Mouse (Mus musculus) liver, adult 2 months (tissue): ENCODE measurements around the gene Adcy2. TPM values are rescaled to one million over a fixed set of nuclear protein-coding genes. Genes with fewer than 3 reads are reported as not detected.

ENCODE experiments used
- DNase-seq: peaks from one replicate; pipeline ENCODE4 v3.0.0-alpha.2; 2011; ENCODE audit warnings: low read depth, low spot score; ENCODE audit errors: extremely low read depth
- H3K27ac ChIP-seq: fragments of 200-500 bp; replicated peaks from 2 replicates; pipeline ENCODE4 v1.5.1; 2012; ENCODE audit warnings: low read depth, mild to moderate bottlenecking, control low read depth, inconsistent platforms, low read length; ENCODE audit not compliant: insufficient read depth
- H3K27me3 ChIP-seq: fragments of 200-500 bp; 2 replicates; pipeline ENCODE4 v1.6.1; 2012; ENCODE audit warnings: mild to moderate bottlenecking, moderate library complexity, low read length, inconsistent platforms; ENCODE audit not compliant: control insufficient read depth, insufficient read depth
- H3K36me3 ChIP-seq: fragments of 200-500 bp; 2 replicates; pipeline ENCODE4 v1.6.1; 2012; ENCODE audit warnings: low read length, inconsistent platforms; ENCODE audit not compliant: control insufficient read depth, insufficient read depth
- H3K4me1 ChIP-seq: fragments of 200-500 bp; 2 replicates; pipeline ENCODE4 v1.6.1; 2011; ENCODE audit warnings: low read length; ENCODE audit not compliant: control insufficient read depth, insufficient read depth
- H3K4me3 ChIP-seq: fragments of 200-500 bp; 2 replicates; pipeline ENCODE4 v1.5.1; 2011; ENCODE audit warnings: low read depth, mild to moderate bottlenecking, control low read depth, low read length, moderate library complexity; ENCODE audit not compliant: insufficient read depth
- H3K79me2 ChIP-seq: fragments of 200-500 bp; 2 replicates; pipeline ENCODE4 v1.6.1; 2012; ENCODE audit warnings: inconsistent platforms, mild to moderate bottlenecking, low read length, moderate library complexity; ENCODE audit not compliant: control insufficient read depth, insufficient read depth
- H3K9ac ChIP-seq: fragments of 200-500 bp; 2 replicates; pipeline ENCODE4 v1.6.1; 2012; ENCODE audit warnings: low read depth, mild to moderate bottlenecking, control low read depth, inconsistent platforms, low read length
- CTCF ChIP-seq: fragments of 200-500 bp; IDR thresholded peaks from 2 replicates; pipeline ENCODE4 v1.5.1; 2011; ENCODE audit warnings: low read depth, low read length, control low read depth
- POLR2A ChIP-seq: fragments of 200-500 bp; IDR thresholded peaks from 2 replicates; pipeline ENCODE4 v1.6.1; 2011; ENCODE audit warnings: low read length, control low read depth; ENCODE audit not compliant: insufficient read depth; ENCODE audit errors: extremely low read depth
- WGBS: fragments of 180-500 bp; shearing (Covaris S2); methylation state at CpG from one replicate; pipeline ENCODE4 v1.1.7; 2018; 5-methylcytosine and 5-hydroxymethylcytosine counted together
- polyA plus RNA-seq: library from polyadenylated mRNA; depleted of rRNA; stranded (reverse); fragments of >200 nt; gene quantifications from 2 replicates; pipeline ENCODE4 v1.2.3, GENCODE M21; 2012
- total RNA-seq: library from RNA; depleted of rRNA; stranded (reverse); fragments of >200 nt; gene quantifications from 2 replicates; pipeline ENCODE4 v1.2.3, GENCODE M21; 2014

Gene Adcy2
- total and polyA plus RNA-seq, 2 experiments, result 0.09 to 0.11 TPM

DNA sequence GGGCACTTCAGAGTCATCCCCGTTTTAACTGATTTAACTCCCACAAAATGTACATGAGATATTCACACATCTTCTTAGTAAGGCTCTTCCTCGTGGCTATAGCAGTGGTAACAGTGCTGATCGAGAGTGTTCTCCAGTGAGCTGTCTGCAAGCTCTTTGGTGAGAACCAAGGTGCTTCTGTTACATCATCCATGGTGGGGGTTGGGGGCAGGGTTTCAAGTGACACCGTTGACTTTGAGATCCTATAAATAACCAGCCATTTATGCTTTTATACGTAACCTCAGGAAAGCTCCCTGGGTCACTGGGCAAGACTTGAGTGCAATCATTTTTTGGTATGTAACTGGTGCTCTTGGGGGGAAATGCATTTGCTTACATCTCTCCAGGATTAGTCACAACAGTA is 167.2 kb downstream of the Adcy2 start:
- H3K27ac ChIP-seq, result no peak overlapping the region
- 63% methylated on average over 5 of the region's 5 CpGs for WGBS

DNA sequence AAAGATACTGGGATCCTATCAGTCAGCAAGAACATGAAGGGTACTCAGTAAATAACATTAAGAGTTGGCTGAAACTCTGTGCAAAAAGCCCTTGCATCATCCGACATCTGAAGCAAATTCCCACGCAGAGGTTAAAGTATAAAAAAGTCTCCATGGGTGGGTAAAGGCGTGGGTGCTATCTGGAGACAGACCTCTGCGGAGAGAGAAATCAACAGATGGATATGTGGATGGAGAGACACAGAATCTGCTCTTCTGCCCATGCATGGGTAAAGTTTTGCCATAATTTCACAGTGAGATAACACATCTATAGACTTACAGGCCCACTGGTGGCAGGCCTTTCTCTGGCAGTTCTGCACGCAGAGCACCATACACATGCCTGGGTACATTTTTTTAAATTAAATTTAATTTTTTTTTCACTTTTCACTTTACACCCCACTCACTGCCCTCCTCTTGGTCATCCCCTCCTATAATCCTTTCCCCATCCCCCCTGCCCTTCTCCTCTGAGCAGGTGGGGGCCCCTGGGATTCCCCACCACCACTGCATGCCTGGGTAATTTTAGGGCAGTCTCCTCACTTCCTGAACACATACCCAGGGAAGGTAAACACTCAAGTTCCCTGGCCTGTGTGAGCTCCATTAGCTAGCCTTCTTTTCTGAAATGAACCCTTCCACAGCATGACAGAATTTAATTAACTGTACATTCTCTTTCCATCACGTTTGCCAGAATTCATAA is 169.1 kb downstream of the Adcy2 start:
- 84% methylated on average over 6 of the region's 6 CpGs for WGBS
- DNase-seq, result no peak
- H3K79me2 ChIP-seq, result no peaks in the 10 kb centered on the region
- H3K27ac ChIP-seq, result no peak overlapping the region
- H3K4me1 ChIP-seq, result peaks cover 2% of the 10 kb centered on the region
- H3K27me3 ChIP-seq, result no peaks in the 10 kb centered on the region
- no peak overlapping the region for H3K4me3 ChIP-seq
- H3K9ac ChIP-seq, result no peak overlapping the region
- TF ChIP-seq POLR2A (no peak), CTCF (no peak)
- no peaks in the 10 kb centered on the region for H3K36me3 ChIP-seq

More for the DNA sequence above, 167.2 kb downstream of the Adcy2 start:
- Histone ChIP-seq H3K36me3 (no peaks in the 10 kb centered on the region), H3K27me3 (no peaks in the 10 kb centered on the region), H3K4me3 (no peak overlapping the region), H3K4me1 (peaks cover 5% of the 10 kb centered on the region), H3K79me2 (no peaks in the 10 kb centered on the region), H3K9ac (no peak overlapping the region)
- no peak for TF ChIP-seq CTCF
- no peak for TF ChIP-seq POLR2A
- no peak for DNase-seq

DNA sequence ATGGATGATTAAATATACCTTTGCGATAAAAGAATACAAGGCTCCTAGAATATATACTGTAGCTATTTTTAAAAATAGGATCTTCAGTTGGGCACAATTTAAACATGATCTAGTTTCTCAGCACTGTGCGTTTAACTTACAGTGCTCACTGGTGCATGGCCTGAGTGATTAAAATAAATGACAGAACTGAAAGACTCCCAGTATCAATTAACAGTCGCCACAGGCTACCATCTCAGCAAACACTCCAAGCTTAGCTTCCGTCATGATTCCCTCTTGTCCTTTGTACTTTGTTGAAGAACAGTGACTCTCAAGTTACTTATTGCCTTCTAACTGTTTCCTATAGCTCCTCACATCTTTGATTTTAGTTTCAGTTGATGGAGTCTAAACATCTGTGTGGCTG is 170.9 kb downstream of the Adcy2 start:
- Histone ChIP-seq H3K27ac (no peak overlapping the region), H3K79me2 (no peaks in the 10 kb centered on the region), H3K27me3 (no peaks in the 10 kb centered on the region), H3K9ac (no peak overlapping the region), H3K36me3 (no peaks in the 10 kb centered on the region), H3K4me1 (peaks cover 2% of the 10 kb centered on the region), H3K4me3 (no peak overlapping the region)
- no peak for TF ChIP-seq POLR2A
- TF ChIP-seq CTCF, result no peak
- WGBS, result 86% methylated on average over 4 of the region's 4 CpGs
- DNase-seq, result no peak

DNA sequence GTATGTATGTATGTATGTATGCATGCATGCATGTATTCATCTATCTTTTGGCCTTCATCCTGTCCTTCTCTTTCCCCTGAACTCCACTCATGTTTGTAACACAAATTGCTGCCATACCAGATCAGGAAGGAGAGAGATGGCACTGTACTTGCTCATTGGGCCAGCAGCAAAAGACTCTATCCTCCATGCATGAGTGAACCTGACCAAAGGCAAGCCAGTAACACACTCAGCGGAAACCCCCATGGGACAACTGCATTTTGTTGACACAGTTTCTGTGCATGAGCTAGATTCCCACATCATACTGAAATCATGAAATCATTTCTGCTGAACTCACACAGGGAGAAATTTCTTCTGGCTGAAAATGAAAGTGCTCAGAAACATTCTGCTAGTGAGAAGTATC is 172.9 kb downstream of the Adcy2 start:
- H3K27me3 ChIP-seq, result no peaks in the 10 kb centered on the region
- 96% methylated on average over 1 of the region's 1 CpGs for WGBS
- no peaks in the 10 kb centered on the region for H3K79me2 ChIP-seq

DNA sequence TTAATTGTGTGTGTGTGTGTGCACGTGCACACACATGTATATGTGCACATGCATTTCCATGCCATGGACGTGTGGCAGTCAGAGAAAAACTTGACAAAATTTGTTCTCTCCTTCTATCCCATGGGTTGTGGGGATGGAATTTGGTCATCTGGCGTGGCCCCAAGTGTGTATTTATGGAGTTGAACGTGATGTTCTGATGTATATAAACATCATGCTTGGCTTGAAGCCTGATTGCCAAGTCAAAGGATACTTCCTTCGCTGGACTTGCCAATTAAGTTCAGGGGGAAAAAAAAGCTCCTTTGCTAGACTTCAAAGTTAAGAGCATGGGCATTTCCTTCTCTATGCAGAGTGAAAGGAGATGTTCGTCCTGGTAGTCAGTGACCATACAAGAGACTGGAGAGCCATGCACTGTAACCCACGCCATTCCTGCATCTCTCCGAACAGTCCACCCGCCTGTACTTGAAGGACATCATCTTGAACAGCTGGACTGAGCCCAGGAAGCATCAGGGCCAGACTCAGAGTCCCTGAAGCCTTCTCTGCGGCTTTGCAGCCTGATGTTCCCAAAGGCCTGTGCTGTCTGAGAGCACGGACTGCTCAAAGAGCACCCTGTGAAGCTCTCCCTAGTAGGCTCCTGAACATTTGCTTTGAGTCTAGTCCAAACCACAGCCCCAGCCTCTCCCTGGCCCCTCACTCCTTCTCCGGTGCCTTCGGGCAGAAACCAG is 178.3 kb downstream of the Adcy2 start:
- H3K4me3 ChIP-seq, result no peak overlapping the region
- no peak overlapping the region for H3K27ac ChIP-seq
- WGBS, result 72% methylated on average over 13 of the region's 13 CpGs
- no peaks in the 10 kb centered on the region for H3K27me3 ChIP-seq
- H3K79me2 ChIP-seq, result no peaks in the 10 kb centered on the region
- TF ChIP-seq CTCF (no peak), POLR2A (no peak)
- H3K36me3 ChIP-seq, result no peaks in the 10 kb centered on the region
- peak; percentile 5 for DNase-seq
- H3K4me1 ChIP-seq, result no peaks in the 10 kb centered on the region
- no peak overlapping the region for H3K9ac ChIP-seq

More for the DNA sequence above, 172.9 kb downstream of the Adcy2 start:
- H3K4me3 ChIP-seq, result no peak overlapping the region
- H3K9ac ChIP-seq, result no peak overlapping the region
- no peak for TF ChIP-seq CTCF
- no peaks in the 10 kb centered on the region for H3K36me3 ChIP-seq
- H3K27ac ChIP-seq, result no peak overlapping the region
- no peaks in the 10 kb centered on the region for H3K4me1 ChIP-seq
- DNase-seq, result no peak
